Mouse (Mus musculus) liver, postnatal 0 days (tissue): Measurements from ENCODE around the gene Prss42. TPM values are rescaled to one million over a fixed set of nuclear protein-coding genes. Genes with fewer than 3 reads are reported as not detected.
A peak's percentile ranks its signal among the peaks of the same experiment; 100 is the strongest.

Experiments used
- ATAC-seq: fragments of 200-750 bp; cut with Nextera tagmentation; 2 replicates; pipeline ENCODE4 v1.8.0; 2017; ENCODE audit warnings: mild to moderate bottlenecking, moderate library complexity
- DNase-seq: peaks from one replicate; pipeline ENCODE4 v3.0.0-alpha.2; 2016
- H3K27ac ChIP-seq: fragments of 300-500 bp; sonication (generic); 2 replicates; pipeline ENCODE4 v1.5.1; 2014; ENCODE audit warnings: antibody characterized with exemption, moderate library complexity, mild to moderate bottlenecking, low read depth
- H3K27me3 ChIP-seq: fragments of 300-500 bp; sonication (generic); 2 replicates; pipeline ENCODE4 v1.6.1; 2014; ENCODE audit warnings: low read length, control low read depth, mixed read lengths; ENCODE audit not compliant: insufficient read depth
- H3K36me3 ChIP-seq: fragments of 300-500 bp; sonication (generic); replicated peaks from 2 replicates; pipeline ENCODE4 v1.6.1; 2014; ENCODE audit warnings: mild to moderate bottlenecking, control low read depth, low read length, moderate library complexity, mixed read lengths; ENCODE audit not compliant: insufficient read depth
- H3K4me1 ChIP-seq: fragments of 300-500 bp; sonication (generic); 2 replicates; pipeline ENCODE4 v1.6.1; 2014; ENCODE audit warnings: antibody characterized with exemption, mild to moderate bottlenecking, control low read depth; ENCODE audit not compliant: insufficient read depth
- H3K4me2 ChIP-seq: fragments of 300-500 bp; sonication (generic); 2 replicates; pipeline ENCODE4 v1.6.1; 2014; ENCODE audit warnings: low read depth, mild to moderate bottlenecking, low read length, moderate library complexity, mixed read lengths
- H3K4me3 ChIP-seq: fragments of 300-500 bp; sonication (generic); 2 replicates; pipeline ENCODE4 v1.5.1; 2014; ENCODE audit warnings: low read depth, low read length
- H3K9ac ChIP-seq: fragments of 300-500 bp; sonication (generic); replicated peaks from 2 replicates; pipeline ENCODE4 v1.6.1; 2014; ENCODE audit warnings: mild to moderate bottlenecking, moderate library complexity
- H3K9me3 ChIP-seq: fragments of 300-500 bp; sonication (generic); 2 replicates; pipeline ENCODE4 v1.6.1; 2016; ENCODE audit warnings: mild to moderate bottlenecking, control low read depth, low read length, mixed read lengths
- CTCF ChIP-seq: sonication (generic); IDR thresholded peaks from 2 replicates; pipeline ENCODE4 v1.5.1; 2016; ENCODE audit warnings: antibody characterized with exemption, low read depth
- EP300 ChIP-seq: IDR thresholded peaks from 2 replicates; pipeline ENCODE4 v1.6.1; 2016; ENCODE audit warnings: antibody characterized with exemption, low read depth, mild to moderate bottlenecking
- WGBS: fragments of 180-500 bp; shearing (Covaris S2); extraction: QIAGEN DNeasy Blood & Tissue Kit; methylation state at CpG from one replicate; pipeline ENCODE4 v1.1.7; 2014; ENCODE audit not compliant: insufficient replicate concordance; 5-methylcytosine and 5-hydroxymethylcytosine counted together
- polyA plus RNA-seq: library from polyadenylated mRNA; unstranded; fragments of >200 nt; fragmentation: Nextera tagmentation; extraction: Ambion mirVana; gene quantifications from 2 replicates; pipeline ENCODE4 v1.2.1, GENCODE M21; 2015

The Prss42 gene
- not detected in 2 replicates for polyA plus RNA-seq

DNA sequence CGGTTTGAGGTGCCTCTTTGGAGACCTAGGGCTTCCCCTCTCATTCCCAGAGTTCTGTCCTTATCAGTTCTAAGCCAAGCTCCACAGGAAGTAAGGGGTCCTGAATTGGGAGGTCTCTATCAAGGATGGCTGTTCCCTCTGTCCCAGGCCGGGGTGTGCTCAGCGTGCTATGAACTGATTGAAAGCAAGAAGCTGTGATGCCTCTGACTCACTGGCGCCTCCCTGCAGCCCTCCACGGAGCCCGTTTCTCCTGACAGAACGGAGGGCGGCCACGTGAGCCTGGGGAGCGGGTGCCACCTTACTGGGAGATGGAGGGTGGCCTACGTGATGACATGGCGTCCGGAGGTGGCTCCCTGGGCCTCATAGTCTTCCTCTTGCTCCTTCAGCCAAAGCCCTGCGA is at the start of gene Prss42:
Prss42 (plus strand) TSS at position 301 of the 400 bp plus-strand sequence.
- Histone ChIP-seq H3K4me2 (no peak within 1 kb of the TSS), H3K4me3 (no peak within 1 kb of the TSS), H3K9me3 (no peaks in the 10 kb centered on the region), H3K27me3 (no peaks in the 10 kb centered on the region), H3K4me1 (0 out of 2 replicates have a peak, but pooled peaks cover 2% of the 10 kb centered on the region), H3K36me3 (no peaks in the 10 kb centered on the region), H3K9ac (no peak within 1 kb of the TSS), H3K27ac (no peak within 1 kb of the TSS)
- TF ChIP-seq EP300 = no peak
- TF ChIP-seq CTCF = no peak
- ATAC-seq (no peak), DNase-seq (no peak)
- WGBS = 77% methylated on average over 14 of the region's 14 CpGs

DNA sequence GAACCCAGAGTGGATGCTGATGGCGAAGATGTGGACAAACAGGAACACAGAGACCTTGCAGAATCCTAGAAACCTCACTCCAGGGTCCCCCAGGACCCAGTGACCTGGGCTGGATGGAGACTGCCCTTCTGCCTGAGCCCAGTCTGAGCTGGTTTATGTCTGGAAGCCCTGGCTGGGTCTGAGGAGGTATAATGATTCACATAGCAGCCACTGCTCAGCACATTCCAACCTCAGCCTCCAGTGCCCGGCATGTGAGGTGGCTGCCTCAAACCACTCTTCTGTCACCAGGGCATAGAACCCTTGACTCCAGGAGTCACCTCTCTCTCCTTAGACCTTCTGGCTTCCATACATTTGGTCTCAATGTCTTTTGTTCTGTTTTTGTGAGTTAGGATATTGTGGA is 49.5 kb upstream of the Prss42 start:
- H3K9ac ChIP-seq = no peak overlapping the region
- DNase-seq (no peak), ATAC-seq (no peak)
- H3K36me3 ChIP-seq = no peaks in the 10 kb centered on the region
- H3K9me3 ChIP-seq = no peaks in the 10 kb centered on the region
- H3K4me1 ChIP-seq = no peaks in the 10 kb centered on the region; the same call in 1 of the 2 replicates
- no peak overlapping the region for H3K4me3 ChIP-seq
- no peak for TF ChIP-seq EP300
- no peak for TF ChIP-seq CTCF
- H3K4me2 ChIP-seq = no peak overlapping the region
- no peak overlapping the region for H3K27ac ChIP-seq
- H3K27me3 ChIP-seq = peaks cover 23% of the 10 kb centered on the region
- WGBS = 73% methylated on average over 2 of the region's 2 CpGs

DNA sequence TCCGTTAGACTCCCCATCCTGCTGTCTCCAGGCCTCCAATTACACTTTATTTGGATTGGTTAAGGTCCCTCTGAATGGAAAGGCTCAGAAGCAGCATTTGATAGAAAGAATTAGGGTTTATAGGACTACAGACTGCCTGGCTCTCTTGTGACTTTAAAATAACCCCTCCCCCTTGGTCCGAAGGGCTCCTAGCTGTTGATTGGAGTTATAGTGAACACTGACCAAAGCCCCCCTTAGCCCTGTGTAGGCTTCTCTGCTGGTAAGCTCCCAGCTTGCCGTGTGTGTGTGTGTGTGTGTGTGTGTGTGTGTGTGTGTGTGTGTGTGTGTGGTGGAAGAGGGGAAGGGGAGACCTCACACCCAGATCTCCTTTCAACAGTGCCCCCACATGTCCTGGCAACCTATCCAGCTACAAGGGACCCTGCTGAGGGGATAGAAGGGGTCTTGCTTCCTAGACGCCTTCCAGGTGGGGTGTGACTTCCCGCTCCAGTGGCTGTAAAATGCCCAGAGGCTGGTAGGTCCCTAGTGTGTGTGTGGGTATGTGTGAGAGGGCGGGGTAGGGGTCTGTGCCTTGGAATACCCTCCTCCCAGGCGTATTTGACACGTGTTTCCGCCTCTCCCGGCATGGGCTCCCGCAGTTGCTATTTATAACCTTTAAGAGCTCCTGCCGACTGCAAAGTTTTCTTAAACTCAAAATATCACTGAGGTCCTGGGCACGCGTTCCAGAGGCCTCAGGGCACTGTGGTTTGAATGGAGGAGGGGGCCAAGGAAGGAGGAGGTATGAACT is 47.4 kb upstream of the Prss42 start:
- no peak overlapping the region for H3K4me2 ChIP-seq

GRCm38 (mm10) chr9:110751412-110751811 is 46.6 kb upstream of the Prss42 start:
- H3K36me3 ChIP-seq = no peaks in the 10 kb centered on the region
- no peaks in the 10 kb centered on the region for H3K4me1 ChIP-seq
- no peak overlapping the region for H3K4me3 ChIP-seq
- H3K9me3 ChIP-seq = no peaks in the 10 kb centered on the region
- H3K4me2 ChIP-seq = no peak overlapping the region
- ATAC-seq (no peak), DNase-seq (no peak)
- no peak overlapping the region for H3K9ac ChIP-seq
- 0 out of 2 replicates have a peak, but pooled peaks cover 2% of the 10 kb centered on the region for H3K27me3 ChIP-seq
- 0 out of 2 replicates have a peak overlapping the region, but pooled peaks have one; percentile 3 for H3K27ac ChIP-seq
- 53% methylated on average over 5 of the region's 5 CpGs for WGBS
- TF ChIP-seq EP300 = no peak
- no peak for TF ChIP-seq CTCF

More for the DNA sequence above, 47.4 kb upstream of the Prss42 start:
- Histone ChIP-seq H3K9me3 (no peaks in the 10 kb centered on the region), H3K36me3 (no peaks in the 10 kb centered on the region), H3K27ac (peak overlapping the region; percentile 22; the same call in 1 of the 2 replicates), H3K4me1 (no peaks in the 10 kb centered on the region), H3K4me3 (no peak overlapping the region), H3K9ac (no peak overlapping the region), H3K27me3 (0 out of 2 replicates have a peak, but pooled peaks cover 6% of the 10 kb centered on the region)
- ATAC-seq (no peak), DNase-seq (no peak)
- 45% methylated on average over 14 of the region's 14 CpGs for WGBS
- TF ChIP-seq EP300 (no peak), CTCF (no peak)

DNA sequence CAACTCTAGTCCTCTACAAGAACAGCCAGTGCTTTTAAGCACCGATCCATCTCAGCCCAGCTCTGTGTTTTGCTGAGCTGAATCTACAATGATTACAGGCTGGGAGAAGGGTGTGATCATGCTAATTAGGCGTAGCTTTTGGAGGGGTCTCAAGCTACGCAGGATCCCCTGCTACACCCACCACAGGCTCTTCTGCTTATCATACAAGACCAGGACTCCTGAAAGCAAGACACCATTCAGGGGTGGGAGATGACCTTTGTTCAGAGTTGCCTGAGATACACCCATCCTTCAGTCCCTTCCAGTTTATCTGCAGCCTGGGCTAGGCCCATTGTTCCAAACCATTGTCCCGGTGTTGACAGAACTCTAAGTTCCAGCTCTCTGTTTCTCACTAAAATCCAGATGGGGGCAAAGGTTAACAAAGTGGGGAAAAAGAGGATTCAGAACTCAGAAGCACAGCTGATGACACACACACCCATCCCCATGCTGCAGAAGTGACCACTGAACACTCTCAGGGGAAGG is 45.0 kb upstream of the Prss42 start:
- no peak overlapping the region for H3K4me2 ChIP-seq
- no peaks in the 10 kb centered on the region for H3K9me3 ChIP-seq
- H3K9ac ChIP-seq = no peak overlapping the region
- H3K36me3 ChIP-seq = no peaks in the 10 kb centered on the region
- no peak for TF ChIP-seq EP300
- TF ChIP-seq CTCF = no peak
- H3K4me1 ChIP-seq = no peaks in the 10 kb centered on the region
- DNase-seq = no peak
- no peak for ATAC-seq
- no peak overlapping the region for H3K4me3 ChIP-seq
- no peak overlapping the region for H3K27ac ChIP-seq
- WGBS = 71% methylated on average over 4 of the region's 4 CpGs
- H3K27me3 ChIP-seq = no peaks in the 10 kb centered on the region

- no peak overlapping the region for H3K4me2 ChIP-seq
- H3K9me3 ChIP-seq = no peaks in the 10 kb centered on the region
- no peak overlapping the region for H3K4me3 ChIP-seq
- WGBS = 73% methylated on average over 4 of the region's 4 CpGs
- H3K27ac ChIP-seq = no peak overlapping the region
- H3K27me3 ChIP-seq = no peaks in the 10 kb centered on the region
- H3K36me3 ChIP-seq = no peaks in the 10 kb centered on the region
- H3K4me1 ChIP-seq = no peaks in the 10 kb centered on the region
- ATAC-seq = no peak
- TF ChIP-seq EP300 (no peak), CTCF (no peak)
- H3K9ac ChIP-seq = no peak overlapping the region
- no peak for DNase-seq
Measured at GRCm38 (mm10) chr9:110753773-110754172, 44.2 kb upstream of the Prss42 start.
